Mouse (Mus musculus) frontal cortex, postnatal 14 days (tissue): Measurements from ENCODE around the gene Il33.

ENCODE experiments used
- DNase-seq, 2 experiments: peaks; one replicate each; pipeline ENCODE4 v3.0.0; 2022; ENCODE audit warnings: low spot score in 2 of 2

The Il33 gene

DNA sequence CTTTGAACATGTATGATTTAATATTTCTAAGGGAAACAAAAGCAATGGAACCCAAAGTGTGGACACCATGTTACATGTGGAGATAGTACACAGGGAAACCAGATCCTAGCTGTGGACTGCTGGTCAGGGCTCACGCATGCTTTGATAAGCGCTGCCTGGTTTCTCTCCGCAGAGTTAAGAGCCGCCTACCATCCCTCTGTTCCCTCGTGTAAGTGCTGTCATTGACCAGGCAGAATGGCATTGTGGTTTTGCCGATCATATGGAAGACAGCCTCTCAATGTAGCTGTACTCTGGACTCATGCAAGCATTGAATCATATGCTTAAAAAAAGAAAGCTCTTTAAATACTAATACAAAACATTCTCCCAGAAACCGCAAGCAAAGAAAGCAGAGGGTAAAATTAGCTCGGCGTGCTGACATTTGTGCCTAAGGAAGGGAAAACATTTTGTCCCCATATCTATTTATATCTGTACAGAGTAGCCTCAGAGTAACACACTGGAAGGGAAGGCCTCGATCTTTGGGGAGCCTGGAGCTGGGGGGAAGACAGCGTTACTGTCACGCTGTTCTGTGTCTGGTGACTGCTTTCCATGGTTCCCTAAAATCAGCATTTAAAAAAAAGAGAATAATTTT is 61.7 kb downstream of the Il33 start:
- no peak for DNase-seq

DNA sequence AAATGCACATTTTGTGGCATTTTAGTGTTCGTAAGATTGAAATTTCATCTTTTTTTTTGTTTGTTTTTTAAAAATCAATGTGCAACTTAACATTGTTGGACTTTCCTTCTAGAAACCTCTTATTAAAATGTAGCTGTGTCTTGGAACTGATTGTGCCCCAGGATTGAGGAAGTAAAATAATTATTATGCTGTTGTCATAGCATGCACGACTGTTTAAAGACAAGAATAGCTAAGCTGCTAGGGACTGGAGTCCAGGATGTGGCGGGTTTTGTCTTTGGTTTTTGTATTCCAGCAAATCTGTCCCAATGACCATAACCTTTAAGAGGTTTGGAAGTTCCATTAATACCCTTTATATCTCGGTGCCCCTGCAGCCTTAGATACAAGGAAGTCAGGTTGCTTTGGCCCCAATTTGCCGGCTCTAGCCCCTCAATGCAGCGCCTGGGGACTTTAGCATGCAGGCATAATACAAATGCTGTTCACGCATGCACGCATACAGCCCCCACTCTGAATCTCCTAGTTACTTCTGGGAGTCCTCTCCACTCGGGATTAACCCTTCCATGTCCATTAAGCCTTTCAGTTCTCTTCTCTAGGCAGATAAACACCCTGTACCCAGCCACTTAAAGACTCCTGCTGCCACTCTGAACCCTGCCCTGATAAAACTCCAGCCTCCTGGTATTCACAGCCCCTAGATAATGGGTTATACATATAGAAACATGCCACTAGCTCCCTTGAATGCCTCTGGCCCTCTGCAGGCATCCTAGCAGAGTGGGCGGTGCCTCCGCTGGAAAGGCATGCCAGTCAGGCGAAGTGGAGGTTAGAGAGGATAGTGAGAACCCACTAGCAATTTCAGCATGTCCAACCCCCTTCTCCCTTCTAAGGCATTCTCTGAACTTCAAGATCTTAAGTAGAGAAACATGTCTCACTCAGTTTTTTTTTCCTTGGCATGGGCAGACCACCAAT is 75.8 kb downstream of the Il33 start:
- no peak for DNase-seq

GRCm38 (mm10) chr19:30001550-30001949 is 76.6 kb downstream of the Il33 start:
- DNase-seq: no peak

DNA sequence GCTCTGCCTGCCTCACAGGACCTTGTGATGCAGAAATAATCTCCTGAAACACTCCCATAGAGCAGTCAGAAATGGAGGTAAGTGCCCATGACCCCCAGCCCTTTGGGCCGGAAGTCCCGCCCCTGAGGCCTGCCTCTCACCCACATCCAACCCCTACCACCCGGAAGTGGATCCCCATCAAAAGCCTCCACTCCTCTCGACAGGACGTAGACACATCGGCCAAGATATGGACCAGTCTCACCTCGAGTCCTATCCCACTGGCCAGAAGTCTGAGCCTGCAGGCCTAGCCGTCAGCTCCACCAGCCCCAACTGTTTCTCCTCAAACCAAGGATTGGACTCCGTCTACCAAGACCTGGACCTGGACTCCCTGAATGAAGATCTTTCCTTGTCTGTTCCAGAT is 78.7 kb downstream of the Il33 start, which contains the start of gene Trpd52l3:
Trpd52l3 (plus strand) TSS at position 170 of the 400 bp plus-strand sequence.
- DNase-seq: no peak

DNA sequence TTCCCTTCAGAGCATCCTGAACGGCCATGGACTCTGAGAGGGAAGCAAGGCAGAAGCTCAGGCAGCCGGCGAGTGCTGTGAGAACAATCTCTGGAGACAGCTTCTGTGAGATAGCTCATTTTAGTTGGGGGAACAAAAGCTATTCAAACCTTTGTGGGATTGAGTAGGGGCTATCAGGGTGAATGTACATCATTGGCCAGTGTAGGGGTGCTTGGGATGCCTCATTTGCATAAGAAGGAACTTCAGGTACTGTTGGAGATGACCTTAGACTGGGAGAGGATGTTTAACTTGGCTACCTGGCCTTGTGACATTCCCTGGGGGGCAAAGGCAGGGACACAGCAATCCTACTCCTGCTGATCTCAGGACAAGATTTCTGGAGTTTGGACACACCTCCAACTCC is 81.5 kb downstream of the Il33 start:
- no peak for DNase-seq
